Mouse (Mus musculus) adrenal gland, postnatal 4 days (tissue): ENCODE data around the gene Ano6. TPM values are rescaled to one million over a fixed set of nuclear protein-coding genes. Genes with fewer than 3 reads are reported as not detected.

ENCODE experiments used
- microRNA-seq: library from miRNA; unstranded; fragments of <30 nt; microRNA quantifications from one replicate; pipeline ENCODE4 v1.2.0, GENCODE M21; 2021
- total RNA-seq, 2 experiments: library from RNA; stranded (reverse); gene quantifications; 2 replicates each; pipeline ENCODE4 v1.2.3; 2021

The Ano6 gene
- total RNA-seq, 2 experiments from 2014 or later = 72.2 to 75.9 TPM

Small RNA genes within 50 kb of the gene (microRNA-seq; reads per million reads assigned to microRNA genes)
- not detected for gene Gm25070

Other genes starting within 250 kb of the Ano6 start
- gene Dbx2, start 134.9 kb upstream of the Ano6 start, total RNA-seq = under 1 TPM in 1 of 2 experiments, not detected in 1; 0.25 TPM